ENCODE assay signal across 8 mouse cellular contexts in the genomic region with DNA sequence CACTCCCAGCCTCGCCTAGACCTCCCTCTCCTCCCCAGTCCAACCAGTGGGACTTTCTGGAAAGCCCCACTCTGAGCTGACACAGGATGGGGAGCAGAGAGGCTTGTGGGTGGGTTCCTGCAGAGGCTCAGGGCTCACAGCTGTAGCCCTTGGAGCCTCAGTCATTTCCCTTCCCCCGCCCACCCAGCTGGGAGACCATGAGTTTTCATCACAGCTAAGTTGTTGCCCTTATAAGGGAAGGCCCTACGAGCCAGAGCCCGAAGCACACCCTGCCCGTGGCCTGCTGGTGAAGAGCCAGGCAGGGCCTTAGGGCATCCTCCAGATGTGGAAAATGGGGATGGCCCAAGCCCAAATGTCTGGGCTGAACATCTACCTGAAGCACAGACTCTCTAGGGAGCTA. TPM values are rescaled to one million over a fixed set of nuclear protein-coding genes. Genes with fewer than 3 reads are reported as not detected.
DNase-seq lines count a peak whose midpoint lies in the region; ATAC-seq and TF ChIP-seq lines count a peak whose summit lies in the region.

No protein-coding gene starts in this region.

- no peak overlapping the region for H3K9ac ChIP-seq in midbrain, embryonic 16.5 days (ENCODE audit: low read depth, low read length)
- no peak overlapping the region; the same call in 1 of the 2 replicates for H3K9ac ChIP-seq in embryonic facial prominence, embryonic 11.5 days (replicated peaks; ENCODE audit: low read length)
- H3K9ac ChIP-seq in limb, embryonic 14.5 days (ENCODE audit: low read depth, low read length, severe bottlenecking): no peak overlapping the region

- no peaks in the 10 kb centered on the region for H3K9me3 ChIP-seq in midbrain, embryonic 10.5 days (replicated peaks)
- no peaks in the 10 kb centered on the region for H3K9me3 ChIP-seq in midbrain, embryonic 16.5 days (replicated peaks; ENCODE audit: control insufficient read depth, low read length, poor library complexity, severe bottlenecking)
- no peaks in the 10 kb centered on the region for H3K9me3 ChIP-seq in embryonic facial prominence, embryonic 11.5 days (replicated peaks; ENCODE audit: control insufficient read depth, low read length)
- no peaks in the 10 kb centered on the region for H3K9me3 ChIP-seq in limb, embryonic 14.5 days (ENCODE audit: control insufficient read depth, low read length)

- peaks cover 19% of the 10 kb centered on the region for H3K36me3 ChIP-seq in midbrain, embryonic 10.5 days
- H3K36me3 ChIP-seq in midbrain, embryonic 16.5 days (ENCODE audit: control insufficient read depth, insufficient read depth, low read length): no peaks in the 10 kb centered on the region
- H3K36me3 ChIP-seq in embryonic facial prominence, embryonic 11.5 days (replicated peaks; ENCODE audit: control insufficient read depth, insufficient read depth, low read depth, low read length): no peaks in the 10 kb centered on the region
- peaks cover 12% of the 10 kb centered on the region for H3K36me3 ChIP-seq in limb, embryonic 14.5 days (ENCODE audit: control insufficient read depth, insufficient read depth, low read length)

- no peaks in the 10 kb centered on the region for H3K27me3 ChIP-seq in midbrain, embryonic 10.5 days (ENCODE audit: low read depth, poor library complexity, severe bottlenecking)
- no peaks in the 10 kb centered on the region for H3K27me3 ChIP-seq in midbrain, embryonic 16.5 days (ENCODE audit: control insufficient read depth, insufficient read depth, low read depth, low read length)
- H3K27me3 ChIP-seq in embryonic facial prominence, embryonic 11.5 days (ENCODE audit: control insufficient read depth, insufficient read depth, low read length): no peaks in the 10 kb centered on the region
- no peaks in the 10 kb centered on the region for H3K27me3 ChIP-seq in limb, embryonic 14.5 days (ENCODE audit: control insufficient read depth, insufficient read depth, low read length)

- intact Hi-C loops in heart, postnatal 25 days (cut with DNase I): no loop called here

- WGBS in midbrain, embryonic 10.5 days: 34% methylated on average over 5 of the region's 5 CpGs
- WGBS in midbrain, embryonic 16.5 days: 49% methylated on average over 5 of the region's 5 CpGs
- 19% methylated on average over 5 of the region's 5 CpGs for WGBS in embryonic facial prominence, embryonic 11.5 days
- WGBS in limb, embryonic 14.5 days: 4% methylated on average over 5 of the region's 5 CpGs

- H3K4me1 ChIP-seq in midbrain, embryonic 10.5 days: peaks cover 62% of the 10 kb centered on the region
- no peaks in the 10 kb centered on the region for H3K4me1 ChIP-seq in midbrain, embryonic 16.5 days (ENCODE audit: control insufficient read depth, insufficient read depth, low read length)
- H3K4me1 ChIP-seq in embryonic facial prominence, embryonic 11.5 days (ENCODE audit: control insufficient read depth, insufficient read depth, low read length): peaks cover 9% of the 10 kb centered on the region; the same call in 1 of the 2 replicates
- H3K4me1 ChIP-seq in limb, embryonic 14.5 days (ENCODE audit: control insufficient read depth, insufficient read depth, low read length): peaks cover 31% of the 10 kb centered on the region

- H3K4me3 ChIP-seq in midbrain, embryonic 10.5 days: no peak overlapping the region
- no peak overlapping the region for H3K4me3 ChIP-seq in midbrain, embryonic 16.5 days (ENCODE audit: low read depth, low read length)
- no peak overlapping the region for H3K4me3 ChIP-seq in embryonic facial prominence, embryonic 11.5 days (ENCODE audit: low read depth, low read length)
- no peak overlapping the region for H3K4me3 ChIP-seq in limb, embryonic 14.5 days (replicated peaks; ENCODE audit: low read length)

- ATAC-seq in midbrain, embryonic 16.5 days: no peak
- ATAC-seq in embryonic facial prominence, embryonic 11.5 days (replicated peaks; ENCODE audit: insufficient number of reproducible peaks, low FRiP score, low TSS enrichment, low read depth): no peak; the same call in 1 of the 2 replicates
- peak; percentile 89 for ATAC-seq in limb, embryonic 14.5 days (ENCODE audit: low FRiP score, low read depth)

- peak overlapping the region; percentile 75 for H3K27ac ChIP-seq in midbrain, embryonic 10.5 days (replicated peaks)
- H3K27ac ChIP-seq in midbrain, embryonic 16.5 days (ENCODE audit: low read length): no peak overlapping the region
- peak overlapping the region; percentile 60 for H3K27ac ChIP-seq in embryonic facial prominence, embryonic 11.5 days (replicated peaks; ENCODE audit: low read depth, low read length)
- peak overlapping the region; percentile 90 for H3K27ac ChIP-seq in limb, embryonic 14.5 days (replicated peaks; ENCODE audit: low read depth, low read length)

- H3K4me2 ChIP-seq in midbrain, embryonic 16.5 days (ENCODE audit: low read length): no peak overlapping the region
- H3K4me2 ChIP-seq in embryonic facial prominence, embryonic 11.5 days (ENCODE audit: low read depth, low read length): no peak overlapping the region
- 0 out of 2 replicates have a peak overlapping the region, but pooled peaks have one; percentile 10 for H3K4me2 ChIP-seq in limb, embryonic 14.5 days (replicated peaks; ENCODE audit: low read depth, low read length, severe bottlenecking)

- TF ChIP-seq POLR2A in limb, embryonic 14.5 days (IDR thresholded peaks at IDR 0.05; ENCODE audit: borderline replicate concordance, extremely low read depth, insufficient read depth, insufficient read length): no peak

- DNase-seq in midbrain, embryonic 10.5 days (ENCODE audit: low spot score): peak; percentile 54
- peak; percentile 78 for DNase-seq in embryonic facial prominence, embryonic 11.5 days (ENCODE audit: low spot score)
- peak; percentile 87 for DNase-seq in heart, postnatal 25 days (ENCODE audit: low spot score)
- peak; percentile 80 for DNase-seq in limb, embryonic 14.5 days (ENCODE audit: low spot score)
- peak; percentile 61 for DNase-seq in neural tube, embryonic 10.5 days (ENCODE audit: extremely low spot score, low spot score)
- DNase-seq in thymus, postnatal 36 days: peak; percentile 82 to 89
- DNase-seq in right cerebral cortex, adult 2 months (ENCODE audit: low spot score in 2 of 2): no peak

RNA-seq across cellular contexts. Expression of gene Plekho2, which starts 28.8 kb away (rescaled TPM):
- polyA plus RNA-seq in midbrain, embryonic 10.5 days (2016; fragmentation: Nextera tagmentation; extraction: Ambion mirVana): 13.4 and 13.9 TPM in 2 replicates
- polyA plus RNA-seq in midbrain, embryonic 16.5 days (2015; fragmentation: Nextera tagmentation; extraction: Ambion mirVana): 3.1 and 3.8 TPM in 2 replicates
- 10.6 and 11.2 TPM in 2 replicates for polyA plus RNA-seq in embryonic facial prominence, embryonic 11.5 days (2014; fragmentation: Nextera tagmentation; extraction: Ambion mirVana)
- 10 to 100 TPM; 12.9 to 13.2 TPM for total RNA-seq in heart, postnatal 25 days (2021)
- polyA plus RNA-seq in limb, embryonic 14.5 days (2012; rRNA removed): 14.2 and 17.1 TPM in 2 replicates
- polyA plus RNA-seq in limb, embryonic 14.5 days (2014; fragmentation: Nextera tagmentation; extraction: Ambion mirVana): 14.4 and 14.7 TPM in 2 replicates

RNA-seq across cellular contexts. Expression of gene Ankdd1a, which starts 31.0 kb away (rescaled TPM):
- 0.10 TPM in 1 of 2 replicates, not detected in the other for polyA plus RNA-seq in midbrain, embryonic 10.5 days (2016; fragmentation: Nextera tagmentation; extraction: Ambion mirVana)
- 1.1 and 1.8 TPM in 2 replicates for polyA plus RNA-seq in midbrain, embryonic 16.5 days (2015; fragmentation: Nextera tagmentation; extraction: Ambion mirVana)
- not detected in 2 replicates for polyA plus RNA-seq in embryonic facial prominence, embryonic 11.5 days (2014; fragmentation: Nextera tagmentation; extraction: Ambion mirVana)
- total RNA-seq in heart, postnatal 25 days (2021): not detected
- polyA plus RNA-seq in limb, embryonic 14.5 days (2012; rRNA removed): 0.08 TPM in 1 of 2 replicates, not detected in the other
- not detected in 2 replicates for polyA plus RNA-seq in limb, embryonic 14.5 days (2014; fragmentation: Nextera tagmentation; extraction: Ambion mirVana)

RNA-seq across cellular contexts. Expression of gene Pif1, which starts 35.9 kb away (rescaled TPM):
- 27.8 and 29.3 TPM in 2 replicates for polyA plus RNA-seq in midbrain, embryonic 10.5 days (2016; fragmentation: Nextera tagmentation; extraction: Ambion mirVana)
- 2.0 and 2.1 TPM in 2 replicates for polyA plus RNA-seq in midbrain, embryonic 16.5 days (2015; fragmentation: Nextera tagmentation; extraction: Ambion mirVana)
- polyA plus RNA-seq in embryonic facial prominence, embryonic 11.5 days (2014; fragmentation: Nextera tagmentation; extraction: Ambion mirVana): 9.7 and 10.4 TPM in 2 replicates
- total RNA-seq in heart, postnatal 25 days (2021): not detected
- polyA plus RNA-seq in limb, embryonic 14.5 days (2012; rRNA removed): 16.2 and 19.2 TPM in 2 replicates
- polyA plus RNA-seq in limb, embryonic 14.5 days (2014; fragmentation: Nextera tagmentation; extraction: Ambion mirVana): 7.2 and 9.6 TPM in 2 replicates

Comparison
In these comparisons a context has a peak if more than half of its experiments do, and no peak if none do; other contexts are left out.
1. DNase-seq: peak in midbrain, embryonic 10.5 days (single experiment), embryonic facial prominence, embryonic 11.5 days (single experiment), heart, postnatal 25 days (single experiment), limb, embryonic 14.5 days (single experiment), neural tube, embryonic 10.5 days (single experiment) and thymus, postnatal 36 days (2 of 2); none in right cerebral cortex, adult 2 months (0 of 2).